Mouse (Mus musculus) kidney, adult 2 months (tissue): ENCODE results near the gene Nptxr. TPM values are rescaled to one million over a fixed set of nuclear protein-coding genes. Genes with fewer than 3 reads are reported as not detected.

Source experiments
- DNase-seq: peaks from one replicate; pipeline ENCODE4 v3.0.0; 2021
- H3K27ac ChIP-seq: fragments of 200-500 bp; 2 replicates; pipeline ENCODE4 v1.5.1; 2012; ENCODE audit warnings: low read depth, low read length, control low read depth, inconsistent platforms; ENCODE audit not compliant: insufficient read depth
- H3K27me3 ChIP-seq: fragments of 200-500 bp; replicated peaks from 2 replicates; pipeline ENCODE4 v1.6.1; 2012; ENCODE audit warnings: mild to moderate bottlenecking, moderate library complexity, low read length, inconsistent platforms; ENCODE audit not compliant: control insufficient read depth, insufficient read depth
- H3K36me3 ChIP-seq: fragments of 200-500 bp; 2 replicates; pipeline ENCODE4 v1.6.1; 2012; ENCODE audit warnings: mild to moderate bottlenecking, moderate library complexity, low read length, inconsistent platforms; ENCODE audit not compliant: control insufficient read depth, insufficient read depth
- H3K4me1 ChIP-seq: fragments of 200-500 bp; 2 replicates; pipeline ENCODE4 v1.6.1; 2011; ENCODE audit warnings: low read length; ENCODE audit not compliant: control insufficient read depth, insufficient read depth
- H3K4me3 ChIP-seq: fragments of 200-500 bp; 2 replicates; pipeline ENCODE4 v1.5.1; 2011; ENCODE audit warnings: mild to moderate bottlenecking, low read depth, low read length, control low read depth; ENCODE audit not compliant: insufficient read depth
- CTCF ChIP-seq: fragments of 200-500 bp; conservative IDR thresholded peaks from 2 replicates; pipeline ENCODE4 v1.5.1; 2011; ENCODE audit warnings: low read depth, mild to moderate bottlenecking, control low read depth, low read length, moderate library complexity, mixed read lengths; ENCODE audit not compliant: insufficient read depth, insufficient read length
- POLR2A ChIP-seq: fragments of 200-500 bp; IDR thresholded peaks from one replicate; pipeline ENCODE4 v1.6.1; 2011; ENCODE audit warnings: low read depth, low read length, control low read depth
- WGBS: fragments of 180-500 bp; shearing (Covaris S2); methylation state at CpG from one replicate; pipeline ENCODE4 v1.1.7; 2018; 5-methylcytosine and 5-hydroxymethylcytosine counted together
- polyA plus RNA-seq: library from polyadenylated mRNA; depleted of rRNA; stranded (reverse); fragments of >200 nt; gene quantifications from 2 replicates; pipeline ENCODE4 v1.2.3, GENCODE M21; 2012

Nptxr gene
- polyA plus RNA-seq, 1 experiment: 2.0 TPM

- Histone ChIP-seq H3K4me3 (no peak overlapping the region), H3K27me3 (no peaks in the 10 kb centered on the region), H3K27ac (no peak overlapping the region), H3K36me3 (no peaks in the 10 kb centered on the region), H3K4me1 (peaks cover 6% of the 10 kb centered on the region; the same call in 1 of the 2 replicates)
- WGBS: 58% methylated on average over 16 of the region's 16 CpGs
- TF ChIP-seq CTCF (no peak), POLR2A (no peak)
- no peak for DNase-seq
These were observed 37.1 kb downstream of the Nptxr start for GRCm38 (mm10) chr15:79767327-79767961.

- WGBS: 92% methylated on average over 10 of the region's 10 CpGs
- H3K4me3 ChIP-seq: no peak overlapping the region
- no peak overlapping the region for H3K27ac ChIP-seq
- H3K27me3 ChIP-seq: no peaks in the 10 kb centered on the region
- TF ChIP-seq CTCF (no peak), POLR2A (no peak)
- peaks cover 6% of the 10 kb centered on the region; the same call in 1 of the 2 replicates for H3K4me1 ChIP-seq
- no peak for DNase-seq
- no peaks in the 10 kb centered on the region for H3K36me3 ChIP-seq
These were observed 37.9 kb downstream of the Nptxr start for GRCm38 (mm10) chr15:79766586-79767071.

GRCm38 (mm10) chr15:79766168-79766567 lies 38.4 kb downstream of the Nptxr start:
- Histone ChIP-seq H3K36me3 (no peaks in the 10 kb centered on the region), H3K27me3 (no peaks in the 10 kb centered on the region), H3K4me3 (no peak overlapping the region), H3K27ac (no peak overlapping the region), H3K4me1 (peaks cover 6% of the 10 kb centered on the region; the same call in 1 of the 2 replicates)
- TF ChIP-seq CTCF (no peak), POLR2A (no peak)
- 49% methylated on average over 10 of the region's 10 CpGs for WGBS
- no peak for DNase-seq

DNA sequence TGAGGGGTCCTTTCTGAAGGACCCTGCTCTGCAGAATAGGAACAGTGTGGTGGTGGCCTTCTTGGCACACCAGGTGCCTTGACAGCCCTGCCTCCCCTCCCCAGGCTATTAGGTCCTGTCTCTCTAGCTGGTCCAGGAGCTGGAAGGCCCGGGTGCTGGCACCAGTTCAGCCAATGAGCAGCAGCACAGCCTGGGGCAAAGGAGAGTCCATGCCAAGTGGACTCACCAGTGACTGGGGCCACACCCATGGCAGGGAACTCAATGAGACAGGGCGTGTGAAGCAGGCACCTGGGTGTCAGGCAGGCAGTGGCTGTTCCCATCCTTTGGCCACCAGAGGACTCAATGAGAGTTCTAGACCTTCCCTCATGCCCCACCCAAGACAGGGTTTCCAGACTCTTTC lies 39.2 kb downstream of the Nptxr start:
- WGBS: 48% methylated on average over 2 of the region's 2 CpGs
- no peaks in the 10 kb centered on the region for H3K36me3 ChIP-seq
- DNase-seq: peak; percentile 90
- no peak overlapping the region for H3K4me3 ChIP-seq
- no peaks in the 10 kb centered on the region for H3K27me3 ChIP-seq
- TF ChIP-seq CTCF (no peak), POLR2A (no peak)
- H3K4me1 ChIP-seq: peaks cover 6% of the 10 kb centered on the region; the same call in 1 of the 2 replicates
- H3K27ac ChIP-seq: no peak overlapping the region

- Histone ChIP-seq H3K27me3 (no peaks in the 10 kb centered on the region), H3K36me3 (no peaks in the 10 kb centered on the region), H3K27ac (no peak overlapping the region), H3K4me1 (peaks cover 6% of the 10 kb centered on the region; the same call in 1 of the 2 replicates), H3K4me3 (no peak overlapping the region)
- 78% methylated on average over 11 of the region's 11 CpGs for WGBS
- TF ChIP-seq POLR2A (no peak), CTCF (no peak)
- no peak for DNase-seq
These were observed 39.9 kb downstream of the Nptxr start for GRCm38 (mm10) chr15:79764539-79765267.

GRCm38 (mm10) chr15:79763601-79764246 lies 40.8 kb downstream of the Nptxr start:
- WGBS: 85% methylated on average over 7 of the region's 7 CpGs
- no peak overlapping the region for H3K4me3 ChIP-seq
- no peak overlapping the region for H3K27ac ChIP-seq
- DNase-seq: no peak
- no peaks in the 10 kb centered on the region for H3K27me3 ChIP-seq
- H3K36me3 ChIP-seq: no peaks in the 10 kb centered on the region
- no peak for TF ChIP-seq POLR2A
- no peak for TF ChIP-seq CTCF
- peaks cover 6% of the 10 kb centered on the region; the same call in 1 of the 2 replicates for H3K4me1 ChIP-seq
